Mouse (Mus musculus) cerebellum, adult 2 months (tissue): Measurements from ENCODE around the gene Dmpk. TPM values are rescaled to one million over a fixed set of nuclear protein-coding genes. Genes with fewer than 3 reads are reported as not detected.
A peak's percentile ranks its signal among the peaks of the same experiment; 100 is the strongest.

Experiments used
- DNase-seq, 2 experiments: peaks; one replicate each; pipeline ENCODE4 v3.0.0; 2021
- H3K27ac ChIP-seq: fragments of 200-500 bp; 2 replicates; pipeline ENCODE4 v1.5.1; 2012; ENCODE audit warnings: low read length, control low read depth, inconsistent platforms; ENCODE audit not compliant: insufficient read depth
- H3K27me3 ChIP-seq: fragments of 200-500 bp; 2 replicates; pipeline ENCODE4 v1.6.1; 2012; ENCODE audit warnings: inconsistent platforms, mild to moderate bottlenecking, low read length, moderate library complexity; ENCODE audit not compliant: control insufficient read depth, insufficient read depth
- H3K4me1 ChIP-seq: fragments of 200-500 bp; 2 replicates; pipeline ENCODE4 v1.6.1; 2011; ENCODE audit warnings: low read length; ENCODE audit not compliant: control insufficient read depth, insufficient read depth
- H3K4me3 ChIP-seq: fragments of 200-500 bp; replicated peaks from 2 replicates; pipeline ENCODE3; 2011; ENCODE audit warnings: mild to moderate bottlenecking, low read depth, low read length, control low read depth; ENCODE audit not compliant: insufficient read depth
- CTCF ChIP-seq: fragments of 200-500 bp; IDR thresholded peaks from 2 replicates; pipeline ENCODE4 v1.5.1; 2011; ENCODE audit warnings: low read depth, mild to moderate bottlenecking, control low read depth, low read length, moderate library complexity, borderline replicate concordance; ENCODE audit not compliant: insufficient read depth
- POLR2A ChIP-seq: fragments of 200-500 bp; IDR thresholded peaks from 2 replicates; pipeline ENCODE4 v1.6.1; 2011; ENCODE audit warnings: low read length, control low read depth, borderline replicate concordance; ENCODE audit not compliant: insufficient read depth
- WGBS: fragments of 180-500 bp; shearing (Covaris S2); methylation state at CpG from one replicate; pipeline ENCODE4 v1.1.7; 2018; 5-methylcytosine and 5-hydroxymethylcytosine counted together
- polyA plus RNA-seq: library from polyadenylated mRNA; depleted of rRNA; stranded (reverse); fragments of >200 nt; gene quantifications from 2 replicates; pipeline ENCODE4 v1.2.3, GENCODE M21; 2012; rRNA removed

Gene Dmpk
- polyA plus RNA-seq: 38.9 and 40.1 TPM in 2 replicates

DNA sequence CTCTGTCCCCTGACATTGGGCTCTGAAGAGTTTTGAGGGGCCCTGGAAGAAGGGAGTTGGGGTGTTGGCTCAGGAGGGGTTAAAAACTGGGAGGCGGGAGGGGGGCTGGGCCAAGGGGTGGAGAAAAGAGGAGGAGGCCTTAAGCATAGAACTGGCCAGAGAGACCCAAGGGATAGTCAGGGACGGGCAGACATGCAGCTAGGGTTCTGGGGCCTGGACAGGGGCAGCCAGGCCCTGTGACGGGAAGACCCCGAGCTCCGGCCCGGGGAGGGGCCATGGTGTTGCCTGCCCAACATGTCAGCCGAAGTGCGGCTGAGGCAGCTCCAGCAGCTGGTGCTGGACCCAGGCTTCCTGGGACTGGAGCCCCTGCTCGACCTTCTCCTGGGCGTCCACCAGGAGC, at the start of gene Dmpk:
Dmpk (plus strand) TSS at position 149 of the 400 bp plus-strand sequence.
- no peak for DNase-seq
- no peak within 1 kb of the TSS for H3K4me3 ChIP-seq
- TF ChIP-seq POLR2A (no peak), CTCF (no peak)
- WGBS: 46% methylated on average over 10 of the region's 10 CpGs
- no peaks in the 10 kb centered on the region for H3K27me3 ChIP-seq
- H3K27ac ChIP-seq: no peak within 1 kb of the TSS
- H3K4me1 ChIP-seq: no peaks in the 10 kb centered on the region; the same call in 1 of the 2 replicates

- no peak for TF ChIP-seq POLR2A
- TF ChIP-seq CTCF: no peak
- DNase-seq: no peak
- H3K27ac ChIP-seq: no peak overlapping the region
- peaks cover 18% of the 10 kb centered on the region for H3K4me1 ChIP-seq
- no peak overlapping the region for H3K4me3 ChIP-seq
- 98% methylated on average over 6 of the region's 6 CpGs for WGBS
- no peaks in the 10 kb centered on the region for H3K27me3 ChIP-seq
Observed at GRCm38 (mm10) chr7:19044616-19045015, 39.0 kb upstream of the Dmpk start.

- Histone ChIP-seq H3K4me1 (peaks cover 18% of the 10 kb centered on the region), H3K27ac (no peak overlapping the region), H3K27me3 (no peaks in the 10 kb centered on the region), H3K4me3 (no peak overlapping the region)
- 0 out of 2 replicates have a peak, but pooled peaks have one; percentile 16 for TF ChIP-seq CTCF
- no peak for TF ChIP-seq POLR2A
- 54% methylated on average over 11 of the region's 11 CpGs for WGBS
- DNase-seq: peak; percentile 75 to 89
Observed at GRCm38 (mm10) chr7:19046286-19047069, 37.2 kb upstream of the Dmpk start.

DNA sequence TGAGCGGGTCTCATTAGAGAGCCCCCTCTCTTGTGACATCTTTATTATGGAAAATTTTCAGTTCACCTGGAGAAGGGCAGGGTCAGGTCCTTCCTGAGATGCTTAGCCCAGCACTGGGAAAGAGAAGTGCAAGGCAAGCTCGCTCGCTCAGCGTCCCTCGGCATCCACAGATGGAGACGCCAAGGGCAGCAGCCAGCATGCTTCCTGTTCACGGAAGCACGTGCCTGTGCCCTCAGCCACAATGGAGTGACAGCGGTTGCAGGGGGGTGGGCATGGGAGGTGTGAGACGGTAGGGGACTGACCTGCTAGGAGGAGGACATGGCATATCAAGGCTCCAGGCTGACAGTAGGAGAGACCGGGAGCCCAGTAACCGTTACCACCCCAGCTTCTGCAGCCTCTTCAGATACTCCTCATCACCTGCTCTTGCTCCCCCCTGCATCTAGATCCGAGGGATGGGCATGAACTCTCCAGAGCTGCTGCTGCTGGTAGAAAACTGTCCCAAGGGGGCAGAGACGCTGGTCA, 35.6 kb upstream of the Dmpk start:
- 80% methylated on average over 14 of the region's 14 CpGs for WGBS

DNA sequence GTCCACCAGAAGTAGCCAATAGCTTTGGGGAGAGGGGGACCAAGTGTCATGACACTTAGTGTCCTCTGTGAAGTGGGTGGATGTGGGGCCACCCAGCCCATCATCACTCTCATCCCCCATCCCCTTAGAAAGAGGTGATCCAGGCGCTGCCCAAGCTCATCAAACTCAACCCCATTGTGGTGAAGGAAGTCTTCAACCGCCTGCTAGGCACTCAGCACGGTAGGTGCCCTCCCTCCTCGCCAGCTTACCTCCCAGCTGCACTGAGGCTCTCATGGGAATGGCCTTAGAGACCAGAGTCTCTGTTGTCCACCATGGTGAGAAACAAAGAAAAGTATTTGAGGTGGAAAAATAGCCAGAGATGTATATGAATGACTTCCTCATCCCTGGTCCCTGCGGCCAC, 34.4 kb upstream of the Dmpk start:
- Histone ChIP-seq H3K4me1 (peaks cover 18% of the 10 kb centered on the region), H3K27me3 (no peaks in the 10 kb centered on the region), H3K27ac (no peak overlapping the region), H3K4me3 (no peak overlapping the region)
- WGBS: 78% methylated on average over 5 of the region's 5 CpGs
- no peak for DNase-seq
- no peak for TF ChIP-seq POLR2A
- no peak for TF ChIP-seq CTCF

More for the DNA sequence above, 35.6 kb upstream of the Dmpk start:
- Histone ChIP-seq H3K4me3 (no peak overlapping the region), H3K27ac (no peak overlapping the region), H3K4me1 (peaks cover 18% of the 10 kb centered on the region), H3K27me3 (no peaks in the 10 kb centered on the region)
- DNase-seq: no peak
- TF ChIP-seq POLR2A (no peak), CTCF (no peak)

DNA sequence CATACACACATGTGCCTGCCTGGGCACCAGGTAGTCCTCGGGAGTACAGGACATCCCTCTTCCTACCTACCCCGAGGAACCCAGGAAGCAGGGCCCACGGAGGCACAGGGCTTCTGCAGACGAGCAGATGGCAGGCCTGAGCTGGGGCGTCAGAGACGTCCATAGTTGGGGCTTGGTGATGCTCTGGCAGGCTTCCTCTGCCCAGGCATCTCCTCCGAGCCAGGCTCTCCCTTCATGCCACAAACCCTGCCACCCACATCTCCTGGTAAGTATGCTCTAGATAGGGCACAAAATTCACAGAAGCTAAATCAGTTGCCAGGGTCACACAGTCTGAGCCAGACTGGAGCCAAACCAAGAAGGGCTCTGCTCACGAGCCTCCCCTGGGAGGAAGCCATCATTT, 33.5 kb upstream of the Dmpk start:
- TF ChIP-seq POLR2A (no peak), CTCF (no peak)
- H3K4me1 ChIP-seq: peaks cover 18% of the 10 kb centered on the region
- no peak overlapping the region for H3K27ac ChIP-seq
- no peak for DNase-seq
- H3K27me3 ChIP-seq: no peaks in the 10 kb centered on the region
- no peak overlapping the region for H3K4me3 ChIP-seq
- 22% methylated on average over 8 of the region's 8 CpGs for WGBS

- Histone ChIP-seq H3K4me1 (peaks cover 9% of the 10 kb centered on the region), H3K4me3 (no peak overlapping the region), H3K27me3 (no peaks in the 10 kb centered on the region), H3K27ac (no peak overlapping the region)
- WGBS: 83% methylated on average over 4 of the region's 4 CpGs
- TF ChIP-seq CTCF: no peak
- DNase-seq: no peak
Observed at GRCm38 (mm10) chr7:19051161-19051560, 32.5 kb upstream of the Dmpk start.
